Mouse (Mus musculus) kidney, embryonic 15.5 days (tissue): ENCODE data around the gene Lhfp. TPM values are rescaled to one million over a fixed set of nuclear protein-coding genes. Genes with fewer than 3 reads are reported as not detected.

Experiments used
- ATAC-seq: fragments of 200-750 bp; cut with Nextera tagmentation; replicated peaks from 2 replicates; pipeline ENCODE4 v1.8.0; 2017; ENCODE audit warnings: moderate TSS enrichment; ENCODE audit not compliant: low FRiP score
- H3K27ac ChIP-seq: fragments of 300-500 bp; sonication (generic); 2 replicates; pipeline ENCODE4 v1.5.1; 2015; ENCODE audit warnings: mild to moderate bottlenecking, inconsistent platforms
- H3K27me3 ChIP-seq: fragments of 300-500 bp; sonication (generic); 2 replicates; pipeline ENCODE4 v1.6.1; 2015; ENCODE audit warnings: inconsistent platforms
- H3K36me3 ChIP-seq: fragments of 300-500 bp; sonication (generic); 2 replicates; pipeline ENCODE4 v1.6.1; 2015; ENCODE audit warnings: inconsistent platforms
- H3K4me1 ChIP-seq: fragments of 300-500 bp; sonication (generic); 2 replicates; pipeline ENCODE4 v1.6.1; 2015; ENCODE audit warnings: inconsistent platforms
- H3K4me2 ChIP-seq: fragments of 300-500 bp; sonication (generic); 2 replicates; pipeline ENCODE4 v1.6.1; 2015; ENCODE audit warnings: moderate library complexity, mild to moderate bottlenecking, inconsistent platforms
- H3K4me3 ChIP-seq: fragments of 300-500 bp; sonication (generic); replicated peaks from 2 replicates; pipeline ENCODE4 v1.5.1; 2015; ENCODE audit warnings: mild to moderate bottlenecking, inconsistent platforms
- H3K9ac ChIP-seq: fragments of 300-500 bp; sonication (generic); 2 replicates; pipeline ENCODE4 v1.6.1; 2015; ENCODE audit warnings: mild to moderate bottlenecking, inconsistent platforms
- H3K9me3 ChIP-seq: fragments of 300-500 bp; sonication (generic); replicated peaks from 2 replicates; pipeline ENCODE4 v1.6.1; 2016; ENCODE audit warnings: inconsistent platforms
- WGBS: fragments of 180-500 bp; shearing (Covaris S2); methylation state at CpG from one replicate; pipeline ENCODE4 v1.1.7; 2015; ENCODE audit warnings: mixed read lengths; 5-methylcytosine and 5-hydroxymethylcytosine counted together
- polyA plus RNA-seq: library from polyadenylated mRNA; unstranded; fragments of >200 nt; fragmentation: Nextera tagmentation; extraction: Ambion mirVana; gene quantifications from 2 replicates; pipeline ENCODE4 v1.2.1, GENCODE M21; 2015

Gene Lhfp
- polyA plus RNA-seq, result 108 and 113 TPM in 2 replicates

DNA sequence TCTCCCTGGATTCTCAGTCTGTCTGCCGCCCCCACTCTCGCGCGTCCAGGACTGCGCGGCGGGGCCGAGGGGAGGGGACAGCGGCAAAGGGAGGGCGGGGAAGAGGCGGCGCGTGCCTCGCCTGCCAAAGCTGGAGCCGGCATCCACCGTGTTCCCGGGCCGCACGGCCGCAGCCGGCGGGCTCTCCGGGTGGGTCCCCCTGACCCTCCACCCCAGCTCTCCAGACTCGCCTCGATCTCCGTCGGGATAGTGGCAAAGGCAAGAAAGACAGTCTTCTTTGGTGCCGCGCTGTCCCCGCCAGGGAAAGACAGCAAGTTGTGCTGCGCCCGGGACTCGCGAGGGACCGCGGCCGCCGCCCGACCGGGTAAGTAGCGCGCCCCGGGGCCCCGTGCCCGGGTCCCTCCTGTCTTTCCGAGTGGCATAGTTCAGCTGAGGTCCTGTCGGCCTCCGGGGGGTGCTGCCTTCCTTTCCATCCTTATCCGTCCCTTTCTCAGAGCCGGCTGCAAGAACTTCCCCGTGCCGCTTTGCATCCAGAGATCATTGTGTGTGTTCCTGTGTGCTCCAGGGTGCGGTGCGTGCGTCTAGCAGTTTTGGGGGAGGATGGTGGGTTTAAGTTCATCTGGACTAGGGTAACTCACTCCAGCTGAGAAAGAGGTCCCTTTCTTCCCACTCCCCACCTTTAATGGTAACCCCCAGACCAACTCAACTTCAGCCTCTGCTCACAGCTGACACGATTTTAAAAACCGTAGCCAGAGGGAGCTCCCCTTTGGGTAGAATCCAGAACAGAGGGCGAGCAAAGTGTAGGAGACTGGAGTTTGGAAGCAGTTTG lies at the start of gene Lhfp:
Lhfp (plus strand) TSS at position 118 of the 829 bp plus-strand sequence.
- Histone ChIP-seq H3K27ac (peak within 1 kb of the TSS; percentile 72), H3K9me3 (no peaks in the 10 kb centered on the region), H3K4me1 (peaks cover 31% of the 10 kb centered on the region), H3K27me3 (peaks cover 2% of the 10 kb centered on the region; the same call in 1 of the 2 replicates), H3K4me3 (peak within 1 kb of the TSS; percentile 75), H3K9ac (peak within 1 kb of the TSS; percentile 59), H3K4me2 (peak within 1 kb of the TSS; percentile 94), H3K36me3 (no peaks in the 10 kb centered on the region)
- under 1% methylated on average over 58 of the region's 58 CpGs for WGBS
- peak; percentile 89 for ATAC-seq

DNA sequence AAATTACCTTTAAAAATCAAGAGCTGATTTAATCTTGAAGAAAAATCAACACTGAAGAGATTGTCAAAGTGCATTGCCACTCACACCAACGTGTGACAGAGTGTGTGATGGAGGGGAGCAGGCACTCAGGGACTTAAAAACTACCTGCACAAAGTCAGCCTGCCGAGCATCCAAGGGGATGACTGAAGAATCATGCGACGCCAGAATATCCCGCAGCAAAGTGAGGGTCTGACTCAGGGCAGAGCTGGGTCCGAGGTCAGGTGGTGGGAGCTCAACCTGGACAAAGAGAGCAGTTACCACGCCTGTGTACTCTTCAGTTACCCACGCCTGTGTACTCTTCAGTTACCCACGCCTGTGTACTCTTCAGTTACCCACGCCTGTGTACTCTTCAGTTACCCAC lies 48.0 kb upstream of the Lhfp start:
- 90% methylated on average over 10 of the region's 10 CpGs for WGBS
- Histone ChIP-seq H3K27ac (no peak overlapping the region), H3K4me3 (no peak overlapping the region), H3K36me3 (peaks cover 74% of the 10 kb centered on the region), H3K27me3 (no peaks in the 10 kb centered on the region), H3K4me2 (no peak overlapping the region), H3K9me3 (no peaks in the 10 kb centered on the region), H3K9ac (no peak overlapping the region), H3K4me1 (peaks cover 7% of the 10 kb centered on the region; the same call in 1 of the 2 replicates)
- ATAC-seq, result no peak

- Histone ChIP-seq H3K4me2 (no peak overlapping the region), H3K4me1 (peaks cover 17% of the 10 kb centered on the region), H3K27me3 (no peaks in the 10 kb centered on the region), H3K4me3 (no peak overlapping the region), H3K36me3 (peaks cover 62% of the 10 kb centered on the region), H3K9ac (no peak overlapping the region), H3K9me3 (no peaks in the 10 kb centered on the region), H3K27ac (no peak overlapping the region)
- 79% methylated on average over 5 of the region's 5 CpGs for WGBS
- no peak for ATAC-seq
These were observed 46.7 kb upstream of the Lhfp start for GRCm38 (mm10) chr3:52994666-52995065.

GRCm38 (mm10) chr3:52996635-52997034 lies 44.7 kb upstream of the Lhfp start:
- WGBS, result 93% methylated on average over 5 of the region's 5 CpGs
- Histone ChIP-seq H3K4me3 (no peak overlapping the region), H3K27ac (no peak overlapping the region), H3K9ac (no peak overlapping the region), H3K27me3 (no peaks in the 10 kb centered on the region), H3K36me3 (peaks cover 74% of the 10 kb centered on the region), H3K9me3 (no peaks in the 10 kb centered on the region), H3K4me2 (no peak overlapping the region), H3K4me1 (peaks cover 13% of the 10 kb centered on the region)
- no peak for ATAC-seq

DNA sequence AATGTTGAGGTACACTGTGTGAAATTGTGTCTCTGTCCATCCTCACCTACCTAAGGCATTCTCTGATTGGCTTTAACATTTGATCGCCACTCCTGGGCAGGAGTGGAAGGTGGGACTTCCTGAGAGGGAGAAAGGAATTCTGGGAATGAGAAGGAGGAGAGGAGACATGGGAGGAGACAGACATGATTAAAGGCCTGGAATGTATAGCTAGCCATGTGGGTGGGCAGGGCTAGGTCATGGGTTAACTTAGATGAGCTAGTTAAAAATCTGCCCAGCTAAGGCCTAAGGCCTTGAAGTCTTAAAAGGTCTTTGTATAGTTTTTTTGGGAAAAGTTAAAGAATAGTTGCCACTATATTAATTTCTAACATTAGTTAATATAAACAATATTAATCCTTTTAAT lies 43.9 kb upstream of the Lhfp start:
- Histone ChIP-seq H3K36me3 (peaks cover 72% of the 10 kb centered on the region), H3K27me3 (no peaks in the 10 kb centered on the region), H3K4me1 (peaks cover 16% of the 10 kb centered on the region), H3K27ac (no peak overlapping the region), H3K9ac (no peak overlapping the region), H3K9me3 (no peaks in the 10 kb centered on the region), H3K4me3 (no peak overlapping the region), H3K4me2 (no peak overlapping the region)
- ATAC-seq, result no peak
- WGBS, result 63% methylated on average over 1 of the region's 1 CpGs

DNA sequence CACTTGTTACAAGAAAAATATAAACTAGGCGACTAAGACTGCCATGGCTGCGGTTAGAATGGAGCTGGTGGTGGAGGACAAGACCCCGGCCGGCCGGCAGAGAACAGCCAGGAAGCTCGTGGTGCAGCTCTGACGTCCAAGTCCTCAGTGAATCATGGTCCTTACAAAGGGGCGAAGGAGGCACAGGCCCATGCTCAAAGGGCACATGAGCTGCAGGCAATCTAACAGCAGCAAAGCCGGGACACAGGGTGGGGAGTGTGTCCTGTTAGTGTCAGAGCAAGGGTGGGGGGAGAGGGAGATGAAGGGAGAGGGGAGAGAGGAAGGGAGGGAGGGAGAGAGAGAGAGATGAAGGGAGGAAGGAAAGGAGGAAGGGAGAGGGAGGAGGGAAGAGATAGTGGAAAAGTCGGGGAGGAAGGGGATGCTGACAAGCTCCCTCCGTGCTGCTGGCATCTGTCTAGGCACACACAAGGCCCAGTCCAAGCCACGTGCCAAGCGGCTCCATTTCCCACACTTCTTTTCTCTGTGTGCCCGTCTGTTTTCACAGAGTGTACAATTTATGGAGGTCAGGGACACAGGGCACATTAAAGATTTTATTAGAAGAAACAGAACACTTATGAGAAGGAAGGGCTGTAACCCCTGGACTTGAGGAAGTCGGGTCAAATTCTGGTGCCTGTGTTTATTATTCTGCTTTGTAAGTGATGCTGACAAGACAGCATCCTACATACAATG lies 42.1 kb upstream of the Lhfp start:
- Histone ChIP-seq H3K27me3 (no peaks in the 10 kb centered on the region), H3K4me3 (no peak overlapping the region), H3K4me1 (peaks cover 16% of the 10 kb centered on the region), H3K27ac (no peak overlapping the region), H3K4me2 (no peak overlapping the region), H3K9me3 (no peaks in the 10 kb centered on the region), H3K9ac (no peak overlapping the region), H3K36me3 (peaks cover 61% of the 10 kb centered on the region)
- ATAC-seq, result peak; percentile 36; the same call in 1 of the 2 replicates
- 31% methylated on average over 15 of the region's 15 CpGs for WGBS

- no peak overlapping the region for H3K4me3 ChIP-seq
- no peak overlapping the region for H3K9ac ChIP-seq
- no peak overlapping the region for H3K4me2 ChIP-seq
- H3K9me3 ChIP-seq, result no peaks in the 10 kb centered on the region
- ATAC-seq, result no peak
- H3K27ac ChIP-seq, result no peak overlapping the region
- H3K4me1 ChIP-seq, result peaks cover 16% of the 10 kb centered on the region
- WGBS, result 65% methylated on average over 3 of the region's 3 CpGs
- H3K27me3 ChIP-seq, result no peaks in the 10 kb centered on the region
- peaks cover 55% of the 10 kb centered on the region for H3K36me3 ChIP-seq
These were observed 41.3 kb upstream of the Lhfp start for GRCm38 (mm10) chr3:52999996-53000395.

GRCm38 (mm10) chr3:53002076-53002475 lies 39.3 kb upstream of the Lhfp start:
- peaks cover 58% of the 10 kb centered on the region for H3K36me3 ChIP-seq
- H3K4me1 ChIP-seq, result peaks cover 16% of the 10 kb centered on the region
- WGBS, result 41% methylated on average over 6 of the region's 6 CpGs

GRCm38 (mm10) chr3:53004406-53005114 lies 36.8 kb upstream of the Lhfp start:
- Histone ChIP-seq H3K4me3 (no peak overlapping the region), H3K27ac (no peak overlapping the region), H3K4me1 (peaks cover 6% of the 10 kb centered on the region; the same call in 1 of the 2 replicates), H3K9ac (no peak overlapping the region), H3K36me3 (peaks cover 69% of the 10 kb centered on the region), H3K4me2 (no peak overlapping the region), H3K9me3 (no peaks in the 10 kb centered on the region), H3K27me3 (no peaks in the 10 kb centered on the region)
- ATAC-seq, result no peak
- WGBS, result 73% methylated on average over 2 of the region's 2 CpGs

More at GRCm38 (mm10) chr3:53002076-53002475, 39.3 kb upstream of the Lhfp start:
- H3K27me3 ChIP-seq, result no peaks in the 10 kb centered on the region
- no peak overlapping the region for H3K27ac ChIP-seq
- no peak for ATAC-seq
- H3K9ac ChIP-seq, result no peak overlapping the region
- H3K4me2 ChIP-seq, result no peak overlapping the region
- no peak overlapping the region for H3K4me3 ChIP-seq
- H3K9me3 ChIP-seq, result no peaks in the 10 kb centered on the region

- no peak overlapping the region for H3K27ac ChIP-seq
- no peaks in the 10 kb centered on the region for H3K9me3 ChIP-seq
- peaks cover 69% of the 10 kb centered on the region for H3K36me3 ChIP-seq
- H3K4me2 ChIP-seq, result no peak overlapping the region
- ATAC-seq, result no peak
- no peaks in the 10 kb centered on the region for H3K27me3 ChIP-seq
- no peaks in the 10 kb centered on the region for H3K4me1 ChIP-seq
- H3K9ac ChIP-seq, result no peak overlapping the region
- H3K4me3 ChIP-seq, result no peak overlapping the region
- WGBS, result 90% methylated on average over 8 of the region's 8 CpGs
These were observed 33.9 kb upstream of the Lhfp start for GRCm38 (mm10) chr3:53007411-53007810.

- Histone ChIP-seq H3K9me3 (no peaks in the 10 kb centered on the region), H3K4me3 (peak within 1 kb of the TSS; percentile 90), H3K4me1 (peaks cover 6% of the 10 kb centered on the region), H3K4me2 (peak within 1 kb of the TSS; percentile 81), H3K36me3 (peaks cover 18% of the 10 kb centered on the region), H3K27ac (peak within 1 kb of the TSS; percentile 75), H3K27me3 (no peaks in the 10 kb centered on the region), H3K9ac (peak within 1 kb of the TSS; percentile 75)
- WGBS, result 5% methylated on average over 53 of the region's 53 CpGs
- ATAC-seq, result peak; percentile 90
These were observed 24.6 kb upstream of the Lhfp start, which contains the start of gene Cog6 for GRCm38 (mm10) chr3:53016436-53017340. TSS of gene Cog6 (minus strand) at chr3:53017237.
